Mouse (Mus musculus): Measurements from ENCODE around the gene Ifi27l2b.
A peak's percentile ranks its signal among the peaks of the same experiment; 100 is the strongest.
"Not testable (repeated sequence)": the region's sequence is repeated elsewhere in the genome, so short reads cannot be mapped to it uniquely, and the experiment has no call there.

Gene Ifi27l2b

DNA sequence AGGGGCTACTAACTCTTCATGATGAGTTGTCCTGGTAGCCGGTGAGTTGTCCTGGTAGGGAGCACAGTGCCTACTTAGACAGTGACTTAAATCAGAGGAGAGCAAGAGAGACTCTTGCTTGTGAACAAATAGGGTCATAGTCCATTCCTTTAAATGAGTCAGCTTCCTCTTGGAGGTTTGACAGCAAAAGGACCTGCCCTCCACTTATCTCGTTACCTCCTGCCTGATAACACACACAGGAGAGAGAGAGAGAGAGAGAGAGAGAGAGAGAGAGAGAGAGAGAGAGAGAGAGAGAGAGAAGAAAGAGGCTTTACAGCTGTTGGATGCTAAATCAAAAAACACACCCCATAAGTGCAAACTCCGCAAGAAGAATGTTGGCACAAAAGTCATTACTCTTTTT is at the start of gene Ifi27l2b:
Ifi27l2b (minus strand) TSS at position 84 of the 400 bp plus-strand sequence.
- no peak for DNase-seq

DNA sequence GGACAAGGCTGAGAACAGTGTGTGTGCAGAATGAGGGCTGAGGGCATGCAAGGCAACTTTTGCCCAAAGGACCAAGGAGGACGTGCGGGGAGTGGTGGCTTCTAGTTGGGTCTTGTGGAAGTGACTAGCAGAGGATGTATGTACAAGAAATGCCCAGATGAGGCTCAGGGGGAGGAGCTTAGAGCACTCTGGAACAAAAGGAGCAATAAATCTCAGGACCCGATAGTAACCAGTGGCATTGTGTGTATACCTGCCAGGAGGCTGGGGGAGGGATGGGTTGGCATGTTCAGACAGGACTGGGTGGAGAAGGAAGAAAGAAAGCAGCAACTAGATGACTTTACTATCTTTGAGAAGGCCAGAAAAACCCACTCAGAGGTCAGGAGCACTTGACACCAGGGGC is 47.4 kb upstream of the Ifi27l2b start:
- DNase-seq, result no peak

DNA sequence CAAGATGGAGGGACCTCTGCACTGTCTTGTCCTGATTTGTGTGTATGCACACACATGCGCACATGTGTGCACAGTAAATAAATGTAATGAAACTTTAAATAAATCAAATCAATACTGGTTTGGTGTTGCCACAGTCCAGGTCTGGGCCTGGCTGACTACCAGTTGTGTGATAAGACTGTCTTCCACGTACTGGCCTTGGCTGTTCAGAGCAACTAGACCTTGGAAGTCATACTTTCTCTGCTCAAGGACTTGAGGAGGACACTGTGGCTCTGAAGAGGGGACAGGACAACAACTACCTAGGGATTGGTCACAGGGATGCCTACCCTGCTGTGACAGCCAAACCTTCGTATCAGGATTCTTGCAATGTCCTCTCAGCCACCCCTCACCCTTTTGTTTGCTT is 46.3 kb upstream of the Ifi27l2b start:
- DNase-seq, result no peak

DNA sequence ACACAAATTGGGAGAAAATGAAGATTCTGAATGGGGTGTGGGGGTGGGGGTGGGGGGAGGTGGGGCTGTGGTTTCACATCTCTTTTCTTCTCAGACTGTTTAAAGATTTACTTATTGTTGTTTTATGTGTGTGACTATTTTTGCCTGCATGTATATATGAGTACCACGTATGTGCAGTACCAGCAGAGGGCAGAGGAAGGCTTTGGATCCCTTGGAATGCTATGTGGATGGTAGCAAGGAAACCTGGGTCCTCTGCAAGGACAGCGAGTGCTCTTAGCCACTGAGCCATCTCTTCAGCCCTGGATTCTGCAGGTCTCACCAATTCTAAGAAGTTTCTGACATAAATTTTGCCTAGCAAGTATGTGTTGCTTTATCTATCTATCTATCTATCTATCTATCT is 42.2 kb upstream of the Ifi27l2b start:
- DNase-seq, result peak in 1 of 2 experiments; percentile 15

DNA sequence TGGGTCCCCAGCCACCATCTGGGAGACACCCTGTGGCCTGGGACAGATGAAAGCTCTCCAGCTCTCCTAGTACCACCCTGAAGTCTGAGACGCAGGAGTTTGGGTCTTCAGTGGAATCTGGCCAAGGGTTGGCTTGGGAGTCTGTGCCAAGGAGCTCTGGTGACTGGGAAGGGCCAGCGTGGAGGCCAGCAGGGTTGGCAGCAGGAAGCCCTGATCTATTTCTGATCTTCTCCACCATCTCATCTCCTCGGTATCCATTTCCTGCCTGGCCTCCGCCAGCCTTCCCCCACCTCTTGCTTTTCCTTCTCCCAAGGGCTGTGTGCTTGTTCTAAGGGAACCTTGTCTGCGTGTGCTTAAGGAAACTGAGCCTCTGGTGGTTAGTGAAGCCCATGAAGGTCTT is 41.7 kb upstream of the Ifi27l2b start:
- DNase-seq, result peak in 1 of 2 experiments; percentile 26

DNA sequence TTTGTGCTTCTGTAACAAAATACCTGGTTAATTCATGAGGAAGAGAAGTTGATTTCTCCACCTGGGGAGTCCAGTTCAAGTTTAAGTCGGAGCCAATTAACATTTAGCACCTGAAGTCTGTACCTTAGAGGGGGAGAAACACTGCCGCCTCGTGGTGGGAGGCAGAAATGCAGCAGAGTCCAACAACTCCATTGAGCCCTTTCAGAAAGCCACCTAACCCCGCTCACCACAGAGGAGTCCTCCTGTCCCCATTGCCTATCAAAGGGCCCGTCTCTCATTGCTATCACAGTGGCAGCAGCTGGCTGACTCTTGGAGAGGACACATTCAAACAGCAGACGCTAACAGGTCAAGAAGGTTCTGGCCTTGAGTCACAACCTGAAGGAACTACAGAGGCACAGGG is 37.5 kb upstream of the Ifi27l2b start:
- peak; percentile 49 to 65 for DNase-seq

DNA sequence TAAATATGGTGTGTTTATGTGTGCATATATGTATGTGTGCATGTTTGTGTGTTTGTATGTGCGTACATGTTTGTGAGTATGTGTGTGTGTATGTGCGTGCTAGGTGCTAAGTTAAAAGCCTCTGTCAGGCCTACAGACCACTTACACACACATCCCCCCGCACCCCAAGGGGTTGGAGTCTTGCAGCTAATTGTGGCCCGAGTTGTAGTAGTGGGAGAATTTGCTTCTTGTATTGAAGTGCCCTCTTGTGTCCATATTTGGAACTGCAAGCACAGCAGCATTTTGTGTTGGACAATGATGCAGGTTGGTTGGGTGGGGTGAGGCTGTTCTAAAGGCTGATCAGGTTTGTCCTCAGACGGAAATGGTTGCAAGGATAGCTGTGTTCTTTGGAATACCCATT is 35.7 kb upstream of the Ifi27l2b start:
- peak; percentile 29 to 81 for DNase-seq

DNA sequence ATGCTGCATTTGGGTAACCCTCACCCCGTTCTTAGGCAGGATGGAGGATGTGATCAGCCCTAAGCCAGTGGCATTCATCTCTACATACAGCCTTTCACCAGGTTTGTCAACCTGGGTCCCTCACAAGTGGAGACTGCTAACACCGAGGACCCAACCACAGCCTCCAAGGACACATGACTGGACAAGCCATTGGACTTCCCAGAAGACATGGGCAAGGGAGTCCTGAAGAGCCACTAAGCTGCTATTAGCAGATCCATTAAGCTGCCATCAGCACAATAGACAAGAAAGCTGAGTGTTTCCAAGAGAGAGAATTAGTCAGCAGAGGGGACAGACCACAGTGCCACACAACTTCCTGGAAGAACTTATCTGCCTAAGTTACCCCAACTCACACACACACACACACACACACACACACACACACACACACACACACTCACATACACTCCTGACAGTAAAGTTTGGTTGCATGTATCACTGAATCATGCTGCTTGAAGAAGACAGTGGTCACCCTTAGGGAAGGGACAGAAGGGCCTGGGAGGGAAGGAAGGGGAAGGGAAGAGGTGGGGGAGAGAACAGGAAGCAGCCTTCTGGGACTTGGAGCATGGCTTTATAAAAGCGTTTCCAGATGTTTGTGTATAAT is 34.2 kb upstream of the Ifi27l2b start:
- no peak for DNase-seq

DNA sequence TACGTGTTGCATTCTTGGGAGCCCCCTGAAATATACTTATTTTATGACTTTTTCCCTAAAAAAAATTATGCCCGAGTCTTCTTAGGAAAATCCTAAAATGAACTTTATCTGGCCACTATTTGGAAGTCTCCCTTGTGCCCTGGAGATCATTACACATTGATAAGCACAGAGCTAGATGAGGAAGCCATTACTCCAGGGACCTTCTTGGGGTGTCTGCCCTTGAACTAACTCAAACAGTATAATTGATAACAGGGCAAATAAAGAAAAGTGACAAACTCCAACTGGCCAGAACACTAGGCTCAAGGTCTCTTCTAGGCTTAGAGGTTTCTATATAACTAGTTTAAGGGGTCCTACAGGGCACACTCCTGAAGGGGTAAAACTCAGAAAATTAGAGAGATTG is 30.7 kb upstream of the Ifi27l2b start:
- no peak for DNase-seq

DNA sequence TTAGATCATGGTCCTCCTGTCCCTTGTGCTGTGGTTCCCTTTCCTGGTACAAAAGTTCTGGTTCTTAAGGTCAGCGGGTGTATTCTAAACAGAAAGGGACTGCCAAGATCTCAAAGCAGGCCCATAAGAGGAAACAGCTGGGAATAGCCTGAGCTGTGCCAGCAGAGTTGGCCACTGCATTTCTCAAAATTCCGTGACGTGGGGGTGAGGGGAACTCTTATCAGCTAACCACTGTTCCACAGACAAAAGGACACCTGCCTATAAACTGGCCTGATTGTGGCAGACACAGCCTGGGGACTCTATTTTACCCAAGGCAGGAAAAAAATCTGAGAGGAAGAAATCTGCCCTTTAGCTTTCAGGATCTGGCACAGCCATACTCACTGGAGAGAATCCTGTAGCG is 30.3 kb upstream of the Ifi27l2b start:
- peak; percentile 23 to 51 for DNase-seq

DNA sequence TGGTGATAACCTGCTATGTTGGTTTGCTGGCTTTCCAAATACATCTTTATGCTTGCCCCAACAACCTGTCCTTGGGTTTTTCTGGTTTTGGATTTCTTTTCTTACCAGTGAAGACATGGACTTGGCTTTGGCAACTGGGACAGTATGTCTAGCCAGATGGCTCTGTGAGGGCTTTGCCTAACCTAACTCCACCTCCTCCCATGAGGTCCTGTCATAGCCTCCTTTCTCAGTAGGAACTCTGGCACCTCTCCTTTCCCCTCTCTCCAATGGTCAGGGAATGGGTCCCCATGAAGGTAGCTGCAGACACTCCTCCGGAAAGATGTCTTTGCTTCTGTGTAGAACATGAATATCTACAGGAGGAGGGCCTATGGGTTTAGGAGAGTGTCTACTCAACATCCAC is 29.7 kb upstream of the Ifi27l2b start:
- DNase-seq, result peak in 1 of 2 experiments; percentile 11

DNA sequence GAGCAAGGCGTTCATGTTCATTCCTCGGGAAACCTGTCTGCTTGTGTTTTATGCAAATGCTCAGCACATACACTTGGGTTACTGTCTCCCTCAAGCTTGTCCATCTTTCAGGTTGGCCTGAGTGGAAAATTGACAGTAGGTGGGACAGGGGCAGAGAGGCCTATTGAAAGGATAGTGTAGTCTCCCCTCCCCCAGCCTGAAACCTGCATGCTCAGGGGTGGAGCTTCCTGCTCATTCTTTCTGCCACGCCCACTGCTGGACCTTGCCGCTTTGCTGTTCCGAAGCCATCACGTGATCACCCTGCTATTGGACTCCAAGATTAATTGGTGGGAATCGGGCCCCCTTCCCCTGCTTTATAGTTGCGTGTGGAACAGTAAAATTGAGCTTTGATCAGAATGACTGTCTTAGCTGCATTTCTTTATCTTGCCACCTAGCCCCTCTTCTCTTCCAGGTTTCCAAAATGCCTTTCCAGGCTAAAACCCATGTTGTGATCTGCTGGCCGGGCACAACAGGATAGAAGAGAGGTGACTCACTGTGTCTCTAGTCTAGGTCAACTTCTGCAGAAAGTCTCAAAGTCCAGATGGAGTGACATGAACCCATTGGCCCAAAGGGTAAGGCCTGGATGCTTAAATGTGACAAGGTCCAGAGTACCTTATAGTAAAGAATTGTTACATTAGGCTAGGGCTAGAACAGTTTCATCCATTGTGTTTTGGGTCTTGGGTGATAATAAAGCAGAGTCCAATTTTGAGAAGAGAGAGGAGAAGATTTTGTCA is 27.4 kb upstream of the Ifi27l2b start:
- DNase-seq, result peak in 1 of 2 experiments; percentile 19

DNA sequence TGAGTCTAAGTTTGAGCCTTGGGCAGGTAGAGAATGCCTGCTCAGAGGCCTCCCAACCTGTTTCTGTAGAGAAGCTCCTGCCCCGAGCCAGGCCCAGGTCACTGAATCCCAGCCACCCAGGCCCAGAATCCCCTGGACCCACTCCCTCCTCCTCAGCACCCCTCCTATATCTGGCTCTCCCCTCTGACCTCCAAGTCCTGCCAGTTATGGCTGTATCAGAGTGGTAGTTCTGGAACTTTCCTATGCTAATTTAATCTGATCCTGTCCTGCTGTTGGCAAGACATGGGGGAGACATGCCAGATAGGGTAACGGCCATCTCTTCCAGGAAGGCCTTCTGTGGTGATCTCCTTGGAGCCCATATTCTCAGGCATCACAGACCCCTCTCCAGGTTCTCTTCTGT is 25.8 kb upstream of the Ifi27l2b start:
- DNase-seq, result no peak

DNA sequence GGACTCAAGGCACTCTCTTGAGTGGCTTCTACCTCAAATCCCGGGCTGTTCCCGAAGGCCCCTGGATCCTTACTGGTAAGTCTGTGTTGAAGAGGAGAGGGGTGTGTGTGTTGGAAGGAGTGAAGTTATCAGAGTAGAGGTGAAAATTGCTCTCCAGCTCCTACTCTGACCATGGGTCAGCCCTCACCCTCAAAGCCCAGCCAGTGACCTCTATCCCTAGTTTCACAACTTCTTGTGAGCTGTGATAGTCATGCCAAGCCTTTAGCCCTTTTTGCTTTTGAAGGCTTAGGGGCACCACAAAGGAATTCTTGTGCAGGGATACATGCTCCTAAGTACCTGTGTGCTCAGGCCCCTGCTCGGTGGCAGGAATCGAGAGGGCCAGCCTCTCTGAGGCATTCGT is 24.6 kb upstream of the Ifi27l2b start:
- peak in 1 of 2 experiments; percentile 28 for DNase-seq

DNA sequence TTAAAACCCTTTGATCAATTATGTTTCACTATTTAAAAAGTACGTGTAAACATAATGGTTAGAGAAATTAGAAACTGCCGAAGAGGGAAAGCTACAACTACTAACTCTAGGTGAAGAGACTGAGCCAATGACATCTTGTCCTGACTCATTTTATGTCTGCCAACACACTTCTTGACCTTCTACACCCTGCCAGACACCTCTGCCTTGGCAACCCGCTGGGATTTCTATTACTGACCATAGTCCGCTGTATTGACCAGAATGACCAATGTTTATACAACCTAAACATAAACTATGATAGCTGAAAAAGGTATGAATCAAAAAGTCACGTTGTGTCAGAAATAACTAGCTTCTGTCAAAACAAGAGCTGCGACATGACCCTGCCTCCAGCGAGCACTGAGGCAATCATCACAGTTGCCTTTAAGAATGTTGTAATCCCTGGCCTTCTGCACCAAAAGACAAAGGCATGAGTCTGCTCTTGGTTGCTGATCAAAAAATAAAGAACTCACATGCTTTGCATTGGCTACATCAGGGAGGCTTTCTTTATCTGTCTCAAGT is 20.5 kb upstream of the Ifi27l2b start:
- DNase-seq, result peak in 1 of 2 experiments; percentile 5

DNA sequence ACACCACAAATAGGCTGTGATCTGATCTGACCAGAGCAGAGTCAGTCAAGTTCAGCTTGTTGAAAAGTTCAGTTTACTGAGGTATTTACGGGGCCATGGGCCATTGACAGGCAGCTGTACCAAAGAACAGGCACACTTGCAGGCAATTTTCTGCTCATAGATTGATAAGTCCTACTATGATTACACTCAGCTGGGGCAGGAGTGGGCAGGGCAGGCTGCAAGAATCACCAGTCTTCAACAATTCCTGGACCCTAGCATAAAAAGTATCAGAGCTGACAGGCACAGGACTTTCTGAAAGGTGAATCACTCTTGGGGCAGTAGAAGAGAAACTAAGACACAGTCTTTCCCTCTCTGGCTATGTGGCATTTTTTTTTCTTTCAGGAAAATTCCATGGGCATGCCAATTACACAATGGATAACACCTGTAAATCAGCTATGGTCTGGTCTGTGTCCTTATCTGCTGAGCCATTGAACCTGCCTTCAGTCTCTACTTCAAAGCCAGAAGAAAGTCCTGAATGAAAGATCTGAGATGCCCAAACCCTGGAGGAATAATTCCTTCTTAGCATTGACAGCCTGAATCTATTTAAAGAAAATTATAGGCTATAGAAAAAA is 19.9 kb upstream of the Ifi27l2b start:
- no peak for DNase-seq

DNA sequence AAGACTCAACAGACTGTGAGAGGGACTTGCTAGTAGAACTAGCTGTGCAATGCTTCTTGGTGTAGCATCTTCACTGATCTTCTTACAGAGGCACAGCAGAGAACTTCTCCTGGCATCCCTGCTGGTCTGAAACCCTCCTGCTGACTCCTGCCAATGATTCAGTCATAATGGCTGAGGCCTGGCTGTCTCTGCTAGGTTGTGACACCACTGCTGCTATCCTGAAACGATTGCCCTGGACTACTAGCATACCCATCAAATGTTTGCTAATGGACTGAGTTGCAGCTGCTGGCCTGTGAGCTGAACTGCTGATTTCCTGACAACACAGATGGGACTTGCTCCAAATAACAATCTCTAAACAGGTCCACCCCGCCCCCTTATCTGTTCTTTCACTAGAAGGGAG is 17.5 kb upstream of the Ifi27l2b start:
- DNase-seq, result peak in 1 of 2 experiments; percentile 37

DNA sequence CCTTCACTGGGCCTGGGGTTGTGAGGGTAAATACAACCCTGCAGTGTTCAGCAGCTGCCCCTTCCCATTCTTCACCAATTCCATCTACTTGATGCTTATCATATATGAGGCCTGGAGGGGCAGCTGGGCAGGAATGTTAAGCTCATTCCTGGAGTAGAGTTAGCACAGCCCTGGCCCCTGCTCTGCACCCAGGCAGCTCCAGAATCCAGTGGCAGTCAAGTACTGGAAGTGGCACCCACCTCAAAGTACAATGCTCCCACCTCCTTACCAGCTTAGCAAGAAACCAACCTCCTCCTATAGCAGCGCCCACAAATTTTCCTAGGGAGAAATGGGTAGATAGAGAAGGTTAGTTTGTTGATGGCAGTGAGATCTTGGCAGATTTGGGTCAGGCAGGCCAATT is 296 bp downstream of the Ifi27l2b start:
- DNase-seq, result not testable (repeated sequence)

DNA sequence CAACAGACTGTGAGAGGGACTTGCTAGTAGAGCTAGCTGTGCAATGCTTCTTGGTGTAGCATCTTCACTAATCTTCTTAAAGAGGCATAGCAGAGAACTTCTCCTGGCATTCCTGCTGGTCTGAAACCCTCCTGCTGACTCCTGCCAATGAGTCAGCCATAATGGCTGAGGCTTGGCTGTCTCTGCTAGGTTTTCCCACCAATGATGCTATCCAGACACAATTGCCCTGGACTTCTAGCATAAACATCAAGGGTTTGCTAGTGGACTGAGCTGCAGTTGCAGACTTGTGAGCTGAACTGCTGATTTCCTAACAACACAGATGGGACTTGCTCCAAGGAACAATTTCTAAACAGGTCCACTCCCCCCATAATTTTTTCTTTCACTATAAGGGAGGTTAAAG is 3.7 kb downstream of the Ifi27l2b start:
- DNase-seq, result no peak

DNA sequence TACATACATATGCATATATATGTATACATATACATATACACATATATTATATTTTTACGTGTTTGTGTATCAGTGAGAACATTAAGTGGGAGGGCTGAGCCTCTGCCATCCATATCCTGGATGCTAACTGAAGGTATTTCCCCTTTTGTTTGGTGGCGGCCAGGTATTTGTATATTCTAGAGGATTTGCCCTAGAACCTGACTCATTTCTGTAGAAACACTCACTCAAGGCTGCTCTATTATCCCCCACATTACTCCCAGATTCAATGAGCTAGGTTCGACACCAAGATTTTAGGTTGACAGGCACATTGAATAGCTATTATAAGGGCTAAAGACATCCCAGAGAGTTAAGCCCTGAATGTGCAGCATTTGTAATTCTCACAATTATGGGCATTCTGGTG is 12.0 kb downstream of the Ifi27l2b start:
- DNase-seq, result no peak

DNA sequence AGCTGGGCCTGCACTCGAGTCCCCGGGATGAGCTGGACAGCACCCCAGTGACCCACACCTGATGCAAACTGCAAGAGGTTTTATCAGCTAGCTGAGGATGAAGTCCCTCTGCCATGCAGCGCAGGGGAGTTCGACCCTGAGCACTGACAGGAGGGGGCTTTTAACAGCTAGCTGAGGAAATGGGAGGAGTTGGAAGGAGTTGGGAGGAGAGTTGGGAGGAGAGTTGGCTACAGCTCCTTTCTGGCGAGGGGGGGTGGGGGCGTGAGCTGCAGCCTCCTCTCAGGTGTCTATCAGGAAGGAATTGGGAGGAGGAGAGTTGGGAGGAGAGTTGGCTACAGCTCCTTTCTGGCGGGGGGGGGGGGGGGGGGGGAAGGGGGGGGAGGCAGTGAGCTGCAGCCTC is 12.8 kb downstream of the Ifi27l2b start:
- DNase-seq, result not testable (repeated sequence)

DNA sequence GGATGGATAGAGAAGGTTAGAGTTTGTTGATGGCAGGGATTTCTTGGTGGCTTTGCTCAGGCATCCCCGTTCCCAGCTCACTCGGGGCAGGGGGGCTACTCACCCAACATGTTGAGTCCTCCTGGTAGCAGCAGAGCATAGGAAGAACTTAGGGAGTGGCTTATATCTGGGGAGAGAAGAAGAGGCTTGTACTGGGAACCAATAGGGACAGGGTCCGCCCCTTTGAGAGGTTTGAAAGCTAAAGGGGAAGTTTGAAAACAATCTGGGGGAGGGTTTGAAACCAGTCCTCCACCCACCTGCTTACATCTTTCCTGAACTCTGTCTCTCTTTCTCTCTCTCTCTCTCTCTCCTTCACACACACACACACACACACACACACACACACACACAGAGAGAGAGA is 13.5 kb downstream of the Ifi27l2b start, which contains the start of gene Ifi27l2a:
Ifi27l2a (minus strand) TSS at position 157 of the 400 bp plus-strand sequence.
- no peak for DNase-seq

DNA sequence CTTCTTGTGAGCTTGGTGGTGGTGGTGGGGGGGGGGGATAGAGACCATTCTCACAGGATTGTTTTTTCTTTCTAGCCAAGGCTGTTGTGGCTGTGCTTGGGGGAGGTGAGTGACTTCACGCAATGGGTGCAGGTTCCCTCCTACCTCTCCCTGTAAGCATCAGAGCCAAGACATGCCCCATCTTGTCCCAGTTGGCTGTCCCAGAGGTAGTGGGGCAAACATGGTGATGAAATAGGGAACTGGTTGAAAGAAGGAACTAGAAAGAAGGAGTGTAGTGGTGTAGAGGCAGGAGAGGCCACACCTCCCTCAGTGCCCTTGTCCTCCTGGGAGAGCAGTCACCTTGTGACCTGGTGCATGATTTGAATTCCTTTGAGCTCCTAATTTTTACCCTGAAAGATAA is 19.4 kb downstream of the Ifi27l2b start:
- DNase-seq, result no peak

DNA sequence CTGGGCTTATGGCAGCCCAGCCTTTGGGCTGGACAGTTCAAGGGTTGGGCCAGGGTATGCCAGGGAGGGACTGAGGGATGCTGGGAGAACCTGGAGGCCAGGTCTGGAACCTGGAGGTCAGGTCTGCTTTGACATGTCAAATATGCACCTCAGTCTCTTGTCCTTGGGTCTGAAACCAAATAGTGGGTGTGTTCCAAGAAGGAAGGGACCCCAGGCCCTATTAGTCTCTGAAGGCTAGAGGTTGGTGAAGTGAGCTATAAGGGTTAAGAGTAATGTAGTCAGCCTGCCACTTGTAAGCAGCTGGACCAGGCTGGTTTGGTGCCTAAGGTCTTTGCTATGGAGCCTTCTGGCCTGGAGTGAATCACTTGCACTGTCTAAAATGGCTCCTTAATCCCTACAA is 22.2 kb downstream of the Ifi27l2b start:
- DNase-seq, result no peak
